Mouse (Mus musculus): ENCODE measurements around the gene Htr5b.
A peak's percentile ranks its signal among the peaks of the same experiment; 100 is the strongest.

The Htr5b gene

DNA sequence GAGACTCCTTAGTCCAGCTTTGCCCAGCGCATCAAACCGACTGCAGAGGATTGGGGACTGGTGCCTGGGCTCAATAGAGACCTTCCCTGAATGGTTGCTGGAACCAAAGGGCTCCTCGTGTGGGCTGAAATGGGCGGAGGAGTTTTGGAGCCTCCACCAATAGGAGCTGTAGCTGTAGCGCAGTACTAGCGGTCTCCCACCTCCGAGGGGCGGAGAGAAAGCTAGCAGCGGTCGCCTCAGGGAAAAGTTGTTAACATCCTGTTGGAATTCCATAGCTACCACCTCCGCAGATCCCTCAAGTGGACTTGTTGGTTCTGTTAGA lies at the start of gene Htr5b:
Gene Htr5b, minus strand, starts transcription at position 67 of the 322 bp plus-strand sequence.
- no peak for DNase-seq (ENCODE audit: low spot score)

DNA sequence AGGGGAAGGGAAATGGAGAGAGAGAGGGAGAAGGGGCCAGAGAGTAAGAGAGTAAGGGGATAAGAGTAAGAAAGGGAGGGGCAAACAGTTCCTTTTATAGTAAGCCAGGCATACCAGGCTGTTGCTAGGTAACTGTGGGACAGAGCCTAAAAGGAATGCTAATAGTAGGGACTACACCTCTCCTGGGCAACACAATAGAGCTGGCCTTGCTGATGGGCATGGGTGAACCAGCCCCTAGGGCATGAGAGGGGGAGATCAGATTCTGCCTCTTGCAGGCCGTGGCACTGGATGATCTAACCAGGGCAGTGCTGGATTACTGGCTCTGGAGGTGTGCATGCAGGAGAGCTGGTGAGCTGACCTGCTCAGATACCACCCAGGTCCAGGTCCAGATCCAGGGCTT lies 49.2 kb upstream of the Htr5b start:
- DNase-seq (ENCODE audit: low spot score) = no peak

- no peak for DNase-seq (ENCODE audit: low spot score)
Observed at GRCm38 (mm10) chr1:121570522-121570921, 42.3 kb upstream of the Htr5b start.

- peak; percentile 97 for DNase-seq (ENCODE audit: low spot score)
Observed at GRCm38 (mm10) chr1:121567521-121568489, 39.5 kb upstream of the Htr5b start, which contains the start of gene Ddx18. TSS of gene Ddx18 (minus strand) at chr1:121567989.

GRCm38 (mm10) chr1:121557861-121558260 lies 29.6 kb upstream of the Htr5b start:
- no peak for DNase-seq (ENCODE audit: low spot score)

GRCm38 (mm10) chr1:121551457-121551835 lies 23.2 kb upstream of the Htr5b start:
- no peak for DNase-seq (ENCODE audit: low spot score)

- DNase-seq (ENCODE audit: low spot score) = no peak
Observed at GRCm38 (mm10) chr1:121550801-121551456, 22.7 kb upstream of the Htr5b start.

DNA sequence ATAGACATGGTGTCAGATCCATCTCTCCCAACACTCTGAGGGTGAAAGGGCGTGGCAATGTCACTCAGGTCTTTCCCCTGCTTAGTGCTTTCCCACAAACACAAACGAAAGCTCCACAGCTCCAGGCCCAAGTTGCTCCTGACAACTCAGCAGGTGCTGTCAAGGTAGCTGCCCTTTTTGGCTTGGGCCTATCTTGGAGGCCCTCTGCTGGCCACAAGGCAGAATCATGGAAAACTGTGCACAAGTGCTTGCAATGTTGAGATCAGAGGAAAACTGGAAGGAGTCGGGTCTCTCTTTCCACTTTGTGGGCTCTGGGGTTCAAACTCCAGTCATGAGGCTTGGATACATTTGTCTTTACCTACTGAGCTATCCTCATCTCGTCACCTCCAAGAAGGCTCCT lies 21.2 kb upstream of the Htr5b start:
- no peak for DNase-seq (ENCODE audit: low spot score)

DNA sequence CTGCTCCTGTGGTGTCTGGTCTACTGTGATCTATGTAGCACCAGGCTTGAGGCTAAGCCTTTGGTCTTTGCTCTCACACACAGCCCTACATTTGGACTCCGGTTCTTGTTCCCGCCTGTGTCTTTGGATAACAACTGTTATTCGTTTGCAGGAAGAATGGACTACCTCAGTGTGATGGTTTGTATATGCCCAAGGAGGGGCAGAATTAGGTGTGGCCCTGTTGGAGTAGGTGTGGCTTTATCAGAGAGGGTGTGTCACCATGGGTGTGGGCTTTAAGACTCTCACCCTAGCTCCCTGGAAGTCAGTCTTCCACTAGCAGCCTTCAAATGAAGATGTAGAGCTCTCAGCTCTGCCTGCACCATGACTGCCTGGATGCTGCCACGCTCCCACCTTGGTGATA lies 20.4 kb upstream of the Htr5b start:
- DNase-seq (ENCODE audit: low spot score) = no peak

- DNase-seq (ENCODE audit: low spot score) = no peak
Observed at GRCm38 (mm10) chr1:121546844-121547243, 18.6 kb upstream of the Htr5b start.

DNA sequence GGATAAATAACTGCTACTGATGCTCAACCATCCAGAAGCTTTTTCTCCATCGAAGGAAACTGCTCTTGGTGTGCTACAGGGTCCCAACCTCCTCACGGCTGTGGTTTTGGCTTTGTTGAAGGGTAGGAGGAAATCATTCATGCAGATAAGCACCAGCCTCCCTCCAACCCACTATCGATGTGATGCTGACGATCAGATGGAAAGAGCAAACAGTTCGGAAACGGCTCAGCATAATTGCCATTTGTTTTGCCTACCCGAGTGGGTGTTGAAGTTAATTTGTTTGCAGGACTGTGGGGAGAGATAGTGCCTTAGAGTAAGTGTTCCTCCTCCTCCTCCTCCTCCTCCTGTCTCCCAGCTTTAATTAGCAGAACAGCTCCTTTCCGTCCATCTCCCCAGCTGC lies 12.1 kb upstream of the Htr5b start:
- DNase-seq (ENCODE audit: low spot score) = no peak

GRCm38 (mm10) chr1:121531439-121531838 lies 3.2 kb upstream of the Htr5b start:
- DNase-seq (ENCODE audit: low spot score) = no peak

GRCm38 (mm10) chr1:121529286-121529685 lies 1.0 kb upstream of the Htr5b start:
- DNase-seq (ENCODE audit: low spot score) = no peak

DNA sequence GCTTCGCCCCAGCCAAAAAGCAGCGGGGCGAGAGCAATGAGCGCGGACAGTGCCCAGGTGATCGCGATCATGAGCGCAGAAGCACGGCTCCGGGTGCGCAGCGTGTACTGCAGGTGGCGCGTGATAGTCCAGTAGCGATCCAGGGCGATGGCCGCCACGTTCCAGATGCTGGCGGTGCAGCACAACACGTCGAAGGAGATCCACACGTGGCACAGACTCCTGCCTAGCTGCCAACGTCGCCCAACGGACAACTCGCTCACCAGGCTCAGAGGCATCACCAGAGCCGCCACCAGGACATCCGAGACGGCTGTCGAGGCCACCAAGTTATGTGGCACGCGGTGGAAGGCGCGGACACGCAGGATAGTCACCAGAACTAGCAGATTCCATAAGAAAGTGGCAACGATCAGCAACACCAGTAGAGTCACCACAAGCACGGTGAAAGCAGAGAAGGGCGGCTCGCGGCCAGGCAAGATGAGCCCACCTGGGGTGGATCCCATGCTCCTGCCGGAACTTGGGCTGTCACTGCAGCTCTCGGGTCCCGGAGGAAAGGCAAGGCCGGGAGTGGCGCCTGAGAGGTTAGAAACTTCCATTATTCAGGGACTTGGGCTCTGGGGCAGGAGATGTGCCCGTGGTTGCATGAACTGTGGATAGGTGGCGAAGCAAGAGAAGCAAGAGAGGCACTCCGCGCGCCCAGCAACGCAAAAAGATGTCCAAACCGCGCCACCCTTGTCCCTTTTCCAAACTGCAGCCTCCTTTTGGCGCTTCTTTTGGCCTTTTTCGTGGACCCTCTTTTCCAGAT lies 466 bp downstream of the Htr5b start:
- DNase-seq (ENCODE audit: low spot score) = no peak

GRCm38 (mm10) chr1:121527061-121527460 lies 1.2 kb downstream of the Htr5b start:
- no peak for DNase-seq (ENCODE audit: low spot score)

GRCm38 (mm10) chr1:121518609-121519008 lies 9.7 kb downstream of the Htr5b start:
- DNase-seq (ENCODE audit: low spot score) = no peak

GRCm38 (mm10) chr1:121511966-121512365 lies 16.3 kb downstream of the Htr5b start:
- DNase-seq (ENCODE audit: low spot score) = no peak

DNA sequence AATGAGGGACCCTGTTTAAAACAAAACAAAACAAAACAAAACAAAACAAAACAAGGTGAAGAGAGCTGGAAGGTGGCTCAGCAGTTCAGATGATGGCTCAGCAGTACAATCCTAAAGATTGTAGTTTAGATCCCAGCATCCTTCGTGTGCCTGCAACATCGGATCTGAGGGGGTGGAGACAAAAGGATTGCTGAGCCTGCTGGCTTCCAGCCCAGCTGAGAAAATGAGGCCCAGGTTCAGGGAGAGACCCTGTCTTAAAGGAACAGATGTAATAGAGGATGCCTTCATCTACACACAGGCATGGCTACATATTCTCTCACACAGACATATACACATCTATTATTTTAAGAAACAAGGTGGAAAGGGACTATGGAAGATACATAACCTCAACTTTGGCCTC lies 17.1 kb downstream of the Htr5b start:
- no peak for DNase-seq (ENCODE audit: low spot score)

GRCm38 (mm10) chr1:121510420-121511140 lies 17.7 kb downstream of the Htr5b start:
- DNase-seq (ENCODE audit: low spot score) = no peak

DNA sequence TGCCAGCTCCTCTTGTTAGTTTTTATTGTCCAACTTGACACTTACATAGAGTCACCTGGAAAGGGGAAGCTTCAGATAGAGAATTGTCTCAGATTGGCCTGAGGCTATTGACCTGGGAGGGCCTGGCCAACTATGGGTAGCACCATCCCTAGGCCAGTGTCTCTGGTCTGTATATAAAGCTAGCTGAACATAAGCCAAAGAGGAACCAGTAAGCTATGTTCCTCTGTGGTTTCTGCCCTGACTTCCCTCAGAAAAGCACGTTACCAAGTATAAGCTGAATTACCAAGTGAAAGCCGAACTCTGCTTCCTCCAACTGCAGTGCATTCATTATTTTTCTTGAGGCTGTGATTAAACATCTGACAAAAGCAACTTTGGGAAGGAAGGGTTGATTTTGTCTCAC lies 19.5 kb downstream of the Htr5b start:
- DNase-seq (ENCODE audit: low spot score) = no peak

- DNase-seq (ENCODE audit: low spot score) = no peak
Observed at GRCm38 (mm10) chr1:121497093-121497492, 31.2 kb downstream of the Htr5b start.

DNA sequence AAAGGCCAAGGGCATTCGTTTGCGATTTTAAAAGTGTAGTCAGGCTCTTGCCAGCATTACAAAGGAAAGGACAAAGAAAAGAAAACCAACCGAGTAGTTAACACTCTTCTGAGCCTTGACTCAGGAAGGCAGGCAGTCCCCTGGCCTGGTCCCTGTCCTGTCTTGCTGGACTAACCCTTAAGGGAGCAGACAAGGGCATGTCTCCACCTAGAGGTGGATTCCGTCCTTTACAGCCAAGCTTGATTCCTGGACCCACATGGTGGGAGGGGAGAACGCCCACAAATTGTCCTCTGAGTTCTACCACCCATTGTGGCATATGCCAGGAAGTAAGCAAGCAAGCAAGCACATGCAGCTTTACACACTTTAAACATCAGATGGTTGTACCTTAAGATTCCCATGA lies 38.0 kb downstream of the Htr5b start:
- DNase-seq (ENCODE audit: low spot score) = no peak

Measured in ovary, postnatal 10 days (tissue).